Mouse (Mus musculus): ENCODE results near the gene Trim65. TPM values are rescaled to one million over a fixed set of nuclear protein-coding genes. Genes with fewer than 3 reads are reported as not detected.
A peak's percentile ranks its signal among the peaks of the same experiment; 100 is the strongest.

Trim65 gene
- polyA plus RNA-seq, 1 experiment: 8.2 TPM

GRCm38 (mm10) chr11:116103572-116103971 lies 27.4 kb downstream of the Trim65 start:
- Histone ChIP-seq H3K4me1 (ENCODE audit: control insufficient read depth, insufficient read depth, low read length) (no peaks in the 10 kb centered on the region; the same call in none of the 2 replicates), H3K4me3 (replicated peaks; ENCODE audit: control insufficient read depth, low read depth, low read length) (no peak overlapping the region), H3K27ac (ENCODE audit: control insufficient read depth, insufficient read depth, low read depth, low read length, poor library complexity) (no peak overlapping the region)
- 53% methylated on average over 12 of the region's 12 CpGs for WGBS
- TF ChIP-seq CTCF (IDR thresholded peaks at IDR 0.05; ENCODE audit: control insufficient read depth, insufficient read depth, low read length) (no peak), POLR2A (IDR thresholded peaks at IDR 0.05; ENCODE audit: borderline replicate concordance, control insufficient read depth, low read depth, low read length) (no peak)

- no peaks in the 10 kb centered on the region; the same call in none of the 2 replicates for H3K4me1 ChIP-seq (ENCODE audit: control insufficient read depth, insufficient read depth, low read length)
- 36% methylated on average over 3 of the region's 4 CpGs for WGBS
- no peak overlapping the region for H3K27ac ChIP-seq (ENCODE audit: control insufficient read depth, insufficient read depth, low read depth, low read length, poor library complexity)
- no peak overlapping the region for H3K4me3 ChIP-seq (replicated peaks; ENCODE audit: control insufficient read depth, low read depth, low read length)
- TF ChIP-seq CTCF (IDR thresholded peaks at IDR 0.05; ENCODE audit: control insufficient read depth, insufficient read depth, low read length) (no peak), POLR2A (IDR thresholded peaks at IDR 0.05; ENCODE audit: borderline replicate concordance, control insufficient read depth, low read depth, low read length) (no peak)
These were observed 28.5 kb downstream of the Trim65 start for GRCm38 (mm10) chr11:116102472-116102871.

- Histone ChIP-seq H3K4me3 (replicated peaks; ENCODE audit: control insufficient read depth, low read depth, low read length) (no peak overlapping the region), H3K4me1 (ENCODE audit: control insufficient read depth, insufficient read depth, low read length) (no peaks in the 10 kb centered on the region; the same call in none of the 2 replicates), H3K27ac (ENCODE audit: control insufficient read depth, insufficient read depth, low read depth, low read length, poor library complexity) (peak overlapping the region; percentile 36)
- TF ChIP-seq CTCF (IDR thresholded peaks at IDR 0.05; ENCODE audit: control insufficient read depth, insufficient read depth, low read length) (no peak), POLR2A (IDR thresholded peaks at IDR 0.05; ENCODE audit: borderline replicate concordance, control insufficient read depth, low read depth, low read length) (no peak; the same call in 1 of the 2 replicates)
- WGBS: 32% methylated on average over 11 of the region's 11 CpGs
These were observed 29.0 kb downstream of the Trim65 start for GRCm38 (mm10) chr11:116101931-116102381.

- H3K27ac ChIP-seq (ENCODE audit: control insufficient read depth, insufficient read depth, low read depth, low read length, poor library complexity): no peak overlapping the region
- 81% methylated on average over 7 of the region's 7 CpGs for WGBS
- no peak overlapping the region for H3K4me3 ChIP-seq (replicated peaks; ENCODE audit: control insufficient read depth, low read depth, low read length)
- no peak for TF ChIP-seq POLR2A (IDR thresholded peaks at IDR 0.05; ENCODE audit: borderline replicate concordance, control insufficient read depth, low read depth, low read length)
- no peak for TF ChIP-seq CTCF (IDR thresholded peaks at IDR 0.05; ENCODE audit: control insufficient read depth, insufficient read depth, low read length)
- H3K4me1 ChIP-seq (ENCODE audit: control insufficient read depth, insufficient read depth, low read length): no peaks in the 10 kb centered on the region; the same call in none of the 2 replicates
These were observed 30.1 kb downstream of the Trim65 start for GRCm38 (mm10) chr11:116100839-116101238.

DNA sequence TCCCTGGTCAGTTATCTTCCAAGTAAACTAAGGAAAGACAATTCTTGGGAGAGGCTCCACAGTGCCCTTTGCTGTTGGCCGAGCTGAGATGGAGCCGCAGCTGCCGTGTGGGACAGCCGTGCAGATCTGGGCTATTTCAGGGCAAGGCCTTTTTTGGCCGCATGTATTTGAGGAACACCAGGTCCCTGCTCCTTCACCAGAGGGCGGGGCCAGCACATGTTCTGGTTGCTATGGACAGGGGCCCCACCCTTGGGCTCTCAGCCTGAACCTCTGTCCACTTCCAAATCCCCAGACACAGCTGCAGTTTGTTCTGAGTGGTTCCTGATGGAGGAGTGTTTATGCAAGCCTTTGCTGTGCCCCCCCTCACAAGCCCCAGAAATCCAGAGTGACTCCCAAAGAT lies 30.5 kb downstream of the Trim65 start:
- H3K4me3 ChIP-seq (replicated peaks; ENCODE audit: control insufficient read depth, low read depth, low read length): no peak overlapping the region
- no peaks in the 10 kb centered on the region; the same call in none of the 2 replicates for H3K4me1 ChIP-seq (ENCODE audit: control insufficient read depth, insufficient read depth, low read length)
- 52% methylated on average over 6 of the region's 6 CpGs for WGBS
- no peak for TF ChIP-seq POLR2A (IDR thresholded peaks at IDR 0.05; ENCODE audit: borderline replicate concordance, control insufficient read depth, low read depth, low read length)
- no peak for TF ChIP-seq CTCF (IDR thresholded peaks at IDR 0.05; ENCODE audit: control insufficient read depth, insufficient read depth, low read length)
- H3K27ac ChIP-seq (ENCODE audit: control insufficient read depth, insufficient read depth, low read depth, low read length, poor library complexity): no peak overlapping the region

DNA sequence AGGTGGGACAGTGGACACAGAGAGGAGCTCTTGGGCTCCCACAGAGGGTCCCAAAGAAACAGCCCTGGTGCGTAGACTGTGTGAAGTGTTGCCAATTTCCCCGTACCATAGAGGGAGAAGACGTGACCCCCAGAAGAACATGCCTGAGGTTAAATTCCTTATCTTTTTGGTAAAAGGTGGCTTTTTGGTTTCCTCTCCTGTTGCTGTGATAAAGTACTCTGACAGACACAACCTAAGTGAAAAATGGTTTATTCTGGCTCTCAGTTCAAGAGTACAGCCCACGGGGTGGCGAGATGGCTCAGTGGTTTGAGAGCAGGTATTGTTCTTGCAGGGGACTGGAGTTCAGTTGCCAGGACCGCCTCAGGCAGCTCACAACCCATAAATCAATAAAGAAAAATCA lies 31.5 kb downstream of the Trim65 start:
- TF ChIP-seq POLR2A (IDR thresholded peaks at IDR 0.05; ENCODE audit: borderline replicate concordance, control insufficient read depth, low read depth, low read length): no peak
- no peak for TF ChIP-seq CTCF (IDR thresholded peaks at IDR 0.05; ENCODE audit: control insufficient read depth, insufficient read depth, low read length)

DNA sequence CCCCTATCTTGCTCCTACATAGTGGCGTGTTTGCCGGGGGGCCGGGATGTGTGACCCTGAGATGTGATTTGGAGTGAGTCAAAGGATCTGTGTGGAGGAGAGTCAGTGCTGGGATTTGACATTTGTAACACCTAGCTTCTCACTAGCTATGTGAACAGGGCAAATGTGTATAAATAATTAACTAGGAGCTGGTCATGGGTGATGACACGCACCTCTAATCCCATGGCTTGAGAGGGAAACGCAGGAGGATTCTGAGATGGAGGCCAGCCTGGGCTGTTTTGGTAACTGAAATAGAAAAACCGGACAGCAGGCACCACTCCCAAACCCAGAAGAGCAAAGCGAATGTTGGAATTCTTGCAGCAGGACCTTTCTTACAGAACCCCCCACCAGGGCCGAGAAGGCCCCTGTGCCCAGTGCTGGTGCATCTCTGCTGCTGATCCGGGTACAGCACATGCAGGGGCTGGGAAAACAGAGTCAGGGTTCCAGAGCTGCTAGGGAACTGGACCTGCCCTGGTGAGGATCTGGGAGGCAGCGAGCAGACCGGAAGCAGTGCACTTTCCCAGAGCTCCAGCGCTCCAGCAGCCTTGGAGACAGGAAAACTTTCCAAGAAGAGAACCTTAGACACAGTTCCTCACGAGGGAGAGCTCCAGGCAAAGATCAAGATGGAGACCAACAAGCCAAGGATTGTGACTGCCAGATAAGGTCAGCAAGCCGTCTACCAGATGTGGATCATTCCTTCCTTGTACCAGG lies 32.0 kb downstream of the Trim65 start:
- no peak for TF ChIP-seq CTCF (IDR thresholded peaks at IDR 0.05; ENCODE audit: control insufficient read depth, insufficient read depth, low read length)
- no peak for TF ChIP-seq POLR2A (IDR thresholded peaks at IDR 0.05; ENCODE audit: borderline replicate concordance, control insufficient read depth, low read depth, low read length)
- Histone ChIP-seq H3K4me3 (replicated peaks; ENCODE audit: control insufficient read depth, low read depth, low read length) (no peak overlapping the region), H3K27ac (ENCODE audit: control insufficient read depth, insufficient read depth, low read depth, low read length, poor library complexity) (no peak overlapping the region), H3K4me1 (ENCODE audit: control insufficient read depth, insufficient read depth, low read length) (no peaks in the 10 kb centered on the region; the same call in none of the 2 replicates)
- WGBS: 82% methylated on average over 14 of the region's 14 CpGs

More for the DNA sequence above, 31.5 kb downstream of the Trim65 start:
- WGBS: 52% methylated on average over 6 of the region's 6 CpGs
- no peak overlapping the region for H3K27ac ChIP-seq (ENCODE audit: control insufficient read depth, insufficient read depth, low read depth, low read length, poor library complexity)
- H3K4me1 ChIP-seq (ENCODE audit: control insufficient read depth, insufficient read depth, low read length): no peaks in the 10 kb centered on the region; the same call in none of the 2 replicates
- no peak overlapping the region for H3K4me3 ChIP-seq (replicated peaks; ENCODE audit: control insufficient read depth, low read depth, low read length)

DNA sequence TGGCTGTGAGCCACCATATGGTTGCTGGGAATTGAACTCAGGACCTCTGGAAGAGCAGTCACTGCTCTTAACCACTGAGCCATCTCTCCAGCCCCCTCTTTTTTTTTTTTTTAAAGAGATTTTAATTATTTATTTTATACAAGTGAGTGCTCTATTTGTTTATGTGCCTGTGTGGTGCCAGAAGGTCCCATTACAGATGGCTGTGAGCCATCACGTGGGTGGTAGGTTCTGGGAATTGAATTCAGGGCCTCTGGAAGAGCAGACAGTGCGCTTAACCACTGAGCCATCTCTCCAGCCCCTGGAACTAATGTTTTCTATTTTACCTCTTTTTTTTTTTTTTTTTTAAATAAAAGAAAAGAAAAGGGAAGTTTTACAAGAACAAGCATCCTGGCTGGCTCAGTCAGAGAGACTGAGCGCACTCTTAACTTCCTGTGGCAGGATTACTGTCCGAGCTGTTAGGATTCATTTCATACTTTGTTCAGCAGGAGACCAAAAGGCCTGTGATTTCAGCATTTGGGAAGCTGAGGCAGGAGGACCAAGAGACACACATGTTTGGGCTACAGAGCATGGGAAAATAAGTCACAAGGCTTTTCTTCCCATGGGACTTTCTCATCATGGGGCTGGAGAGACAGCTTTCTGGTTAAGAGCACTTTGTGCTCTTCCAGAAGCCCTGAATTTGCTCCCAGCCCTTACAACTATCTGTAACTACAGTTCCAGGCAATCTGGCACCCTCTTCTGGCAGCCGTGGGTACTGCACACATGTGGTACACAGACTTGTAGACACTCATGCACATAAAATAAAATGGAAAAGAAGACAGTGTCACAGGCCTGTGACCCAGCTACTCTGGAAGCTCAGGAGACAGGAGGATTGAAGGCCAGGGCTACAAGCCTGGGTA lies 34.5 kb downstream of the Trim65 start:
- Histone ChIP-seq H3K27ac (ENCODE audit: control insufficient read depth, insufficient read depth, low read depth, low read length, poor library complexity) (no peak overlapping the region), H3K4me1 (ENCODE audit: control insufficient read depth, insufficient read depth, low read length) (no peaks in the 10 kb centered on the region; the same call in 1 of the 2 replicates), H3K4me3 (replicated peaks; ENCODE audit: control insufficient read depth, low read depth, low read length) (no peak overlapping the region)
- WGBS: 43% methylated on average over 5 of the region's 5 CpGs
- TF ChIP-seq CTCF (IDR thresholded peaks at IDR 0.05; ENCODE audit: control insufficient read depth, insufficient read depth, low read length) (peak; percentile 60), POLR2A (IDR thresholded peaks at IDR 0.05; ENCODE audit: borderline replicate concordance, control insufficient read depth, low read depth, low read length) (no peak)

All from bone marrow, adult 2 months (tissue).